Mouse (Mus musculus): ENCODE measurements around the gene Kat6b. TPM values are rescaled to one million over a fixed set of nuclear protein-coding genes. Genes with fewer than 3 reads are reported as not detected.
A peak's percentile ranks its signal among the peaks of the same experiment; 100 is the strongest.

Kat6b gene
- polyA plus RNA-seq, 1 experiment: 124 TPM

GRCm38 (mm10) chr14:21607686-21608085 lies 126.5 kb downstream of the Kat6b start:
- peak overlapping the region; percentile 22; the same call in 1 of the 2 replicates for H3K27ac ChIP-seq (ENCODE audit: insufficient read depth, low read depth, low read length)
- peaks cover 3% of the 10 kb centered on the region for H3K4me1 ChIP-seq (ENCODE audit: control insufficient read depth, insufficient read depth, low read length)
- no peak overlapping the region for H3K4me3 ChIP-seq (ENCODE audit: insufficient read depth, low read depth, low read length)
- 32% methylated on average over 4 of the region's 4 CpGs for WGBS
- TF ChIP-seq POLR2A (IDR thresholded peaks at IDR 0.05; ENCODE audit: insufficient read depth, low read depth, low read length) (no peak), CTCF (IDR thresholded peaks at IDR 0.05; ENCODE audit: insufficient read depth, low read depth, low read length) (no peak)

- Histone ChIP-seq H3K4me1 (ENCODE audit: control insufficient read depth, insufficient read depth, low read length) (peaks cover 9% of the 10 kb centered on the region), H3K27ac (ENCODE audit: insufficient read depth, low read depth, low read length) (no peak overlapping the region), H3K4me3 (ENCODE audit: insufficient read depth, low read depth, low read length) (no peak overlapping the region)
- WGBS: 35% methylated on average over 4 of the region's 4 CpGs
- no peak for TF ChIP-seq CTCF (IDR thresholded peaks at IDR 0.05; ENCODE audit: insufficient read depth, low read depth, low read length)
- TF ChIP-seq POLR2A (IDR thresholded peaks at IDR 0.05; ENCODE audit: insufficient read depth, low read depth, low read length): no peak
These were observed 127.7 kb downstream of the Kat6b start for GRCm38 (mm10) chr14:21608886-21609285.

- WGBS: 7% methylated on average over 3 of the region's 3 CpGs
- Histone ChIP-seq H3K4me3 (ENCODE audit: insufficient read depth, low read depth, low read length) (no peak overlapping the region), H3K4me1 (ENCODE audit: control insufficient read depth, insufficient read depth, low read length) (peaks cover 13% of the 10 kb centered on the region), H3K27ac (ENCODE audit: insufficient read depth, low read depth, low read length) (no peak overlapping the region)
- no peak for TF ChIP-seq POLR2A (IDR thresholded peaks at IDR 0.05; ENCODE audit: insufficient read depth, low read depth, low read length)
These were observed 129.0 kb downstream of the Kat6b start for GRCm38 (mm10) chr14:21610224-21610623.

GRCm38 (mm10) chr14:21613031-21613430 lies 131.8 kb downstream of the Kat6b start:
- no peak for TF ChIP-seq POLR2A (IDR thresholded peaks at IDR 0.05; ENCODE audit: insufficient read depth, low read depth, low read length)
- TF ChIP-seq CTCF (IDR thresholded peaks at IDR 0.05; ENCODE audit: insufficient read depth, low read depth, low read length): no peak

GRCm38 (mm10) chr14:21614103-21614502 lies 132.9 kb downstream of the Kat6b start:
- H3K4me3 ChIP-seq (ENCODE audit: insufficient read depth, low read depth, low read length): no peak overlapping the region
- TF ChIP-seq POLR2A (IDR thresholded peaks at IDR 0.05; ENCODE audit: insufficient read depth, low read depth, low read length) (no peak), CTCF (IDR thresholded peaks at IDR 0.05; ENCODE audit: insufficient read depth, low read depth, low read length) (no peak)
- peaks cover 18% of the 10 kb centered on the region for H3K4me1 ChIP-seq (ENCODE audit: control insufficient read depth, insufficient read depth, low read length)
- WGBS: 68% methylated on average over 5 of the region's 5 CpGs
- peak overlapping the region; percentile 35; the same call in 1 of the 2 replicates for H3K27ac ChIP-seq (ENCODE audit: insufficient read depth, low read depth, low read length)

More at GRCm38 (mm10) chr14:21613031-21613430, 131.8 kb downstream of the Kat6b start:
- no peak overlapping the region for H3K4me3 ChIP-seq (ENCODE audit: insufficient read depth, low read depth, low read length)
- H3K27ac ChIP-seq (ENCODE audit: insufficient read depth, low read depth, low read length): no peak overlapping the region
- 59% methylated on average over 6 of the region's 6 CpGs for WGBS
- H3K4me1 ChIP-seq (ENCODE audit: control insufficient read depth, insufficient read depth, low read length): peaks cover 18% of the 10 kb centered on the region

GRCm38 (mm10) chr14:21615853-21616252 lies 134.6 kb downstream of the Kat6b start:
- H3K4me3 ChIP-seq (ENCODE audit: insufficient read depth, low read depth, low read length): no peak overlapping the region
- TF ChIP-seq CTCF (IDR thresholded peaks at IDR 0.05; ENCODE audit: insufficient read depth, low read depth, low read length): no peak
- no peak for TF ChIP-seq POLR2A (IDR thresholded peaks at IDR 0.05; ENCODE audit: insufficient read depth, low read depth, low read length)
- WGBS: 89% methylated on average over 2 of the region's 2 CpGs
- peaks cover 18% of the 10 kb centered on the region for H3K4me1 ChIP-seq (ENCODE audit: control insufficient read depth, insufficient read depth, low read length)
- no peak overlapping the region for H3K27ac ChIP-seq (ENCODE audit: insufficient read depth, low read depth, low read length)

GRCm38 (mm10) chr14:21617221-21617980 lies 136.2 kb downstream of the Kat6b start:
- TF ChIP-seq CTCF (IDR thresholded peaks at IDR 0.05; ENCODE audit: insufficient read depth, low read depth, low read length): no peak
- Histone ChIP-seq H3K4me1 (ENCODE audit: control insufficient read depth, insufficient read depth, low read length) (peaks cover 18% of the 10 kb centered on the region), H3K27ac (ENCODE audit: insufficient read depth, low read depth, low read length) (no peak overlapping the region), H3K4me3 (ENCODE audit: insufficient read depth, low read depth, low read length) (no peak overlapping the region)
- WGBS: 53% methylated on average over 4 of the region's 4 CpGs

GRCm38 (mm10) chr14:21619951-21620350 lies 138.7 kb downstream of the Kat6b start:
- peaks cover 10% of the 10 kb centered on the region for H3K4me1 ChIP-seq (ENCODE audit: control insufficient read depth, insufficient read depth, low read length)
- H3K27ac ChIP-seq (ENCODE audit: insufficient read depth, low read depth, low read length): no peak overlapping the region
- TF ChIP-seq CTCF (IDR thresholded peaks at IDR 0.05; ENCODE audit: insufficient read depth, low read depth, low read length) (no peak), POLR2A (IDR thresholded peaks at IDR 0.05; ENCODE audit: insufficient read depth, low read depth, low read length) (no peak)
- no peak overlapping the region for H3K4me3 ChIP-seq (ENCODE audit: insufficient read depth, low read depth, low read length)
- 86% methylated on average over 7 of the region's 7 CpGs for WGBS

GRCm38 (mm10) chr14:21625946-21626345 lies 144.7 kb downstream of the Kat6b start:
- Histone ChIP-seq H3K27ac (ENCODE audit: insufficient read depth, low read depth, low read length) (no peak overlapping the region), H3K4me1 (ENCODE audit: control insufficient read depth, insufficient read depth, low read length) (0 out of 2 replicates have a peak, but pooled peaks cover 2% of the 10 kb centered on the region), H3K4me3 (ENCODE audit: insufficient read depth, low read depth, low read length) (no peak overlapping the region)
- WGBS: 89% methylated on average over 9 of the region's 9 CpGs
- no peak for TF ChIP-seq POLR2A (IDR thresholded peaks at IDR 0.05; ENCODE audit: insufficient read depth, low read depth, low read length)
- TF ChIP-seq CTCF (IDR thresholded peaks at IDR 0.05; ENCODE audit: insufficient read depth, low read depth, low read length): no peak
